Mouse (Mus musculus): ENCODE measurements around the gene St5. TPM values are rescaled to one million over a fixed set of nuclear protein-coding genes. Genes with fewer than 3 reads are reported as not detected.

Gene St5
- polyA plus RNA-seq, 1 experiment from 2014 or later: 20.1 TPM

- H3K36me3 ChIP-seq (replicated peaks): no peaks in the 10 kb centered on the region
- H3K27me3 ChIP-seq: no peaks in the 10 kb centered on the region
- peaks cover 27% of the 10 kb centered on the region for H3K4me1 ChIP-seq (replicated peaks)
- no peaks in the 10 kb centered on the region for H3K9me3 ChIP-seq (replicated peaks)
- no peak for ATAC-seq (ENCODE audit: insufficient read depth)
- 81% methylated on average over 7 of the region's 7 CpGs for WGBS (ENCODE audit: insufficient replicate concordance)
- H3K4me3 ChIP-seq (replicated peaks): no peak overlapping the region
- no peak overlapping the region for H3K4me2 ChIP-seq
- H3K9ac ChIP-seq: no peak overlapping the region
- no peak overlapping the region for H3K27ac ChIP-seq (replicated peaks)
Observed at GRCm38 (mm10) chr7:109606994-109607610, 96.3 kb downstream of the St5 start.

GRCm38 (mm10) chr7:109602562-109602961 lies 100.8 kb downstream of the St5 start:
- peaks cover 51% of the 10 kb centered on the region for H3K4me1 ChIP-seq (replicated peaks)
- WGBS (ENCODE audit: insufficient replicate concordance): 39% methylated on average over 5 of the region's 5 CpGs
- peak overlapping the region; percentile 43 for H3K4me2 ChIP-seq

GRCm38 (mm10) chr7:109602022-109602421 lies 101.4 kb downstream of the St5 start:
- Histone ChIP-seq H3K27ac (replicated peaks) (peak overlapping the region; percentile 87), H3K4me3 (replicated peaks) (peak overlapping the region; percentile 30), H3K4me2 (peak overlapping the region; percentile 43), H3K4me1 (replicated peaks) (peaks cover 54% of the 10 kb centered on the region), H3K36me3 (replicated peaks) (no peaks in the 10 kb centered on the region), H3K9ac (peak overlapping the region; percentile 43; the same call in 1 of the 2 replicates), H3K9me3 (replicated peaks) (no peaks in the 10 kb centered on the region), H3K27me3 (no peaks in the 10 kb centered on the region)
- peak; percentile 40; the same call in 1 of the 2 replicates for ATAC-seq (ENCODE audit: insufficient read depth)

More at GRCm38 (mm10) chr7:109602562-109602961, 100.8 kb downstream of the St5 start:
- peak overlapping the region; percentile 30 for H3K4me3 ChIP-seq (replicated peaks)
- H3K36me3 ChIP-seq (replicated peaks): no peaks in the 10 kb centered on the region
- H3K9me3 ChIP-seq (replicated peaks): no peaks in the 10 kb centered on the region
- H3K27me3 ChIP-seq: no peaks in the 10 kb centered on the region
- peak; percentile 87 for ATAC-seq (ENCODE audit: insufficient read depth)
- H3K27ac ChIP-seq (replicated peaks): peak overlapping the region; percentile 87
- H3K9ac ChIP-seq: 0 out of 2 replicates have a peak overlapping the region, but pooled peaks have one; percentile 43

GRCm38 (mm10) chr7:109600702-109601101 lies 102.7 kb downstream of the St5 start:
- WGBS (ENCODE audit: insufficient replicate concordance): 61% methylated on average over 3 of the region's 3 CpGs
- peak; percentile 28; the same call in 1 of the 2 replicates for ATAC-seq (ENCODE audit: insufficient read depth)
- Histone ChIP-seq H3K27me3 (no peaks in the 10 kb centered on the region), H3K36me3 (replicated peaks) (no peaks in the 10 kb centered on the region), H3K9ac (peak overlapping the region; percentile 30; the same call in 1 of the 2 replicates), H3K4me2 (peak overlapping the region; percentile 54), H3K9me3 (replicated peaks) (no peaks in the 10 kb centered on the region), H3K27ac (replicated peaks) (peak overlapping the region; percentile 85), H3K4me1 (replicated peaks) (peaks cover 65% of the 10 kb centered on the region), H3K4me3 (replicated peaks) (peak overlapping the region; percentile 27)

GRCm38 (mm10) chr7:109599998-109600397 lies 103.4 kb downstream of the St5 start:
- no peaks in the 10 kb centered on the region for H3K9me3 ChIP-seq (replicated peaks)
- 34% methylated on average over 4 of the region's 4 CpGs for WGBS (ENCODE audit: insufficient replicate concordance)
- H3K9ac ChIP-seq: peak overlapping the region; percentile 30
- H3K4me2 ChIP-seq: peak overlapping the region; percentile 54
- no peaks in the 10 kb centered on the region for H3K36me3 ChIP-seq (replicated peaks)
- no peaks in the 10 kb centered on the region for H3K27me3 ChIP-seq
- peak; percentile 35 for ATAC-seq (ENCODE audit: insufficient read depth)
- peak overlapping the region; percentile 85 for H3K27ac ChIP-seq (replicated peaks)
- peaks cover 72% of the 10 kb centered on the region for H3K4me1 ChIP-seq (replicated peaks)
- peak overlapping the region; percentile 27 for H3K4me3 ChIP-seq (replicated peaks)

- Histone ChIP-seq H3K4me1 (replicated peaks) (peaks cover 84% of the 10 kb centered on the region), H3K27me3 (no peaks in the 10 kb centered on the region), H3K9ac (peak overlapping the region; percentile 26; the same call in 1 of the 2 replicates), H3K4me2 (peak overlapping the region; percentile 46), H3K27ac (replicated peaks) (peak overlapping the region; percentile 81), H3K4me3 (replicated peaks) (no peak overlapping the region), H3K9me3 (replicated peaks) (no peaks in the 10 kb centered on the region), H3K36me3 (replicated peaks) (no peaks in the 10 kb centered on the region)
- 30% methylated on average over 2 of the region's 2 CpGs for WGBS (ENCODE audit: insufficient replicate concordance)
- ATAC-seq (ENCODE audit: insufficient read depth): peak; percentile 91
Observed at GRCm38 (mm10) chr7:109594845-109595531, 108.4 kb downstream of the St5 start.

GRCm38 (mm10) chr7:109593992-109594391 lies 109.4 kb downstream of the St5 start:
- ATAC-seq (ENCODE audit: insufficient read depth): no peak
- Histone ChIP-seq H3K9me3 (replicated peaks) (no peaks in the 10 kb centered on the region), H3K36me3 (replicated peaks) (no peaks in the 10 kb centered on the region), H3K4me1 (replicated peaks) (peaks cover 82% of the 10 kb centered on the region), H3K4me2 (peak overlapping the region; percentile 46; the same call in 1 of the 2 replicates), H3K9ac (no peak overlapping the region), H3K27me3 (no peaks in the 10 kb centered on the region), H3K27ac (replicated peaks) (peak overlapping the region; percentile 81), H3K4me3 (replicated peaks) (no peak overlapping the region)

GRCm38 (mm10) chr7:109592184-109592583 lies 111.2 kb downstream of the St5 start:
- Histone ChIP-seq H3K27me3 (no peaks in the 10 kb centered on the region), H3K9ac (no peak overlapping the region), H3K4me2 (no peak overlapping the region), H3K4me3 (replicated peaks) (no peak overlapping the region), H3K27ac (replicated peaks) (peak overlapping the region; percentile 2; the same call in 1 of the 2 replicates), H3K9me3 (replicated peaks) (no peaks in the 10 kb centered on the region), H3K36me3 (replicated peaks) (no peaks in the 10 kb centered on the region), H3K4me1 (replicated peaks) (peaks cover 87% of the 10 kb centered on the region)
- ATAC-seq (ENCODE audit: insufficient read depth): no peak
- 50% methylated on average over 4 of the region's 4 CpGs for WGBS (ENCODE audit: insufficient replicate concordance)

GRCm38 (mm10) chr7:109590576-109590975 lies 112.8 kb downstream of the St5 start:
- no peak overlapping the region for H3K27ac ChIP-seq (replicated peaks)
- H3K9ac ChIP-seq: no peak overlapping the region
- no peaks in the 10 kb centered on the region for H3K9me3 ChIP-seq (replicated peaks)
- no peaks in the 10 kb centered on the region for H3K36me3 ChIP-seq (replicated peaks)
- no peak overlapping the region for H3K4me3 ChIP-seq (replicated peaks)
- H3K27me3 ChIP-seq: no peaks in the 10 kb centered on the region
- no peak overlapping the region for H3K4me2 ChIP-seq
- 75% methylated on average over 2 of the region's 2 CpGs for WGBS (ENCODE audit: insufficient replicate concordance)
- ATAC-seq (ENCODE audit: insufficient read depth): no peak
- peaks cover 78% of the 10 kb centered on the region for H3K4me1 ChIP-seq (replicated peaks)

- Histone ChIP-seq H3K4me2 (no peak overlapping the region), H3K27ac (replicated peaks) (no peak overlapping the region; the same call in 1 of the 2 replicates), H3K4me1 (replicated peaks) (peaks cover 62% of the 10 kb centered on the region), H3K36me3 (replicated peaks) (no peaks in the 10 kb centered on the region), H3K27me3 (no peaks in the 10 kb centered on the region), H3K4me3 (replicated peaks) (no peak overlapping the region), H3K9ac (no peak overlapping the region), H3K9me3 (replicated peaks) (no peaks in the 10 kb centered on the region)
- whole genome bisulfite sequencing (ENCODE audit: insufficient replicate concordance): 40% methylated on average over 6 of the region's 6 CpGs
- peak; percentile 8; the same call in 1 of the 2 replicates for ATAC-seq (ENCODE audit: insufficient read depth)
Observed at GRCm38 (mm10) chr7:109588990-109589389, 114.4 kb downstream of the St5 start.

- H3K36me3 ChIP-seq (replicated peaks): no peaks in the 10 kb centered on the region
- H3K27me3 ChIP-seq: no peaks in the 10 kb centered on the region
- WGBS (ENCODE audit: insufficient replicate concordance): 35% methylated on average over 8 of the region's 8 CpGs
- H3K4me3 ChIP-seq (replicated peaks): no peak overlapping the region
- H3K9me3 ChIP-seq (replicated peaks): no peaks in the 10 kb centered on the region
- H3K4me1 ChIP-seq (replicated peaks): peaks cover 54% of the 10 kb centered on the region
- no peak overlapping the region for H3K27ac ChIP-seq (replicated peaks)
- peak overlapping the region; percentile 15; the same call in 1 of the 2 replicates for H3K9ac ChIP-seq
- ATAC-seq (ENCODE audit: insufficient read depth): no peak
- H3K4me2 ChIP-seq: no peak overlapping the region
Observed at GRCm38 (mm10) chr7:109588145-109588544, 115.3 kb downstream of the St5 start.
